Mouse (Mus musculus): ENCODE measurements around the gene Tmem165.

- TF ChIP-seq CTCF (IDR thresholded peaks at IDR 0.05; ENCODE audit: extremely low read depth, insufficient read depth, insufficient read length, insufficient replicate concordance) = no peak
- TF ChIP-seq POLR2A (IDR thresholded peaks at IDR 0.05; ENCODE audit: low read depth, low read length) = no peak
These were observed 8.6 kb upstream of the Tmem165 start for GRCm38 (mm10) chr5:76175051-76175450.
